Mouse (Mus musculus): ENCODE data around the gene Tmem253.

The Tmem253 gene

GRCm38 (mm10) chr14:52006241-52006640 lies 9.2 kb upstream of the Tmem253 start:
- in situ Hi-C loops (cut with MboI; ENCODE audit: unreplicated experiment in 2 of 2): loop anchor here (25.0 kb wide), 3 partner anchors 244 to 919 kb away; partner anchors contain the start of genes Ang (in 1 of the 2), Ang4 (in 1 of the 2), Eddm3b (in 1 of the 2) and Rnase4 (in 1 of the 2)

GRCm38 (mm10) chr14:52006771-52007170 lies 8.7 kb upstream of the Tmem253 start:
- in situ Hi-C loops (cut with MboI; ENCODE audit: unreplicated experiment in 2 of 2): loop anchor here (25.0 kb wide), 3 partner anchors 244 to 919 kb away; partner anchors contain the start of genes Ang (in 1 of the 2), Ang4 (in 1 of the 2), Eddm3b (in 1 of the 2) and Rnase4 (in 1 of the 2)

- in situ Hi-C loops (cut with MboI; ENCODE audit: unreplicated experiment in 2 of 2): loop anchor here (25.0 kb wide), 3 partner anchors 246 to 921 kb away; partner anchors contain the start of genes Ang (in 1 of the 2), Ang4 (in 1 of the 2), Eddm3b (in 1 of the 2) and Rnase4 (in 1 of the 2)
Observed at GRCm38 (mm10) chr14:52008321-52009203, 6.9 kb upstream of the Tmem253 start.

DNA sequence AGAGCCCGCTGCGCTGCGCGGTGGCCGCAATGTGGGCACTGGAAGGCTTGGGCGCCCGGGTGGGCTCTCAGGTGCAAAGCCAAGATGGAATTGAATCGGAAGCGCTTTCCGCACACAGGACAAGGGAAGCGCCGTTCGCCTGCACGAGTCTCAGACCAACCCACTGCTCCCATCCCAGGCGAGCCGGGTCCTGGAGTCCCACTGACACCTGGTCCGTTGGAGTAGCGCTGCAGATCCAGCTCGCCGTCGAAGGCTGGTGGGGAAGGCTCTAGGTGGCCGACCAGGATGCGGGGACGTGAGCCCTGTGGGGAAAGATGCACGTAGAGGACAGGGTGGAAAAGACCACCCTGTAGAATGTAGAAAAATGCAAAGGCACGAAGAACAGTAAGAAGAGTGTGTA lies 6.1 kb upstream of the Tmem253 start:
- in situ Hi-C loops (cut with MboI; ENCODE audit: unreplicated experiment in 2 of 2): loop anchor here (25.0 kb wide), 3 partner anchors 247 to 922 kb away; partner anchors contain the start of genes Ang (in 1 of the 2), Ang4 (in 1 of the 2), Eddm3b (in 1 of the 2) and Rnase4 (in 1 of the 2)

GRCm38 (mm10) chr14:52009841-52010240 lies 5.6 kb upstream of the Tmem253 start:
- in situ Hi-C loops (cut with MboI; ENCODE audit: unreplicated experiment in 2 of 2): loop anchor here (10.0 to 25.0 kb wide), 4 partner anchors 95 to 923 kb away; partner anchors contain the start of genes Ang (in 1 of the 2), Ang4 (in 1 of the 2), Eddm3b (in 1 of the 2) and Hnrnpc (in 1 of the 2)

DNA sequence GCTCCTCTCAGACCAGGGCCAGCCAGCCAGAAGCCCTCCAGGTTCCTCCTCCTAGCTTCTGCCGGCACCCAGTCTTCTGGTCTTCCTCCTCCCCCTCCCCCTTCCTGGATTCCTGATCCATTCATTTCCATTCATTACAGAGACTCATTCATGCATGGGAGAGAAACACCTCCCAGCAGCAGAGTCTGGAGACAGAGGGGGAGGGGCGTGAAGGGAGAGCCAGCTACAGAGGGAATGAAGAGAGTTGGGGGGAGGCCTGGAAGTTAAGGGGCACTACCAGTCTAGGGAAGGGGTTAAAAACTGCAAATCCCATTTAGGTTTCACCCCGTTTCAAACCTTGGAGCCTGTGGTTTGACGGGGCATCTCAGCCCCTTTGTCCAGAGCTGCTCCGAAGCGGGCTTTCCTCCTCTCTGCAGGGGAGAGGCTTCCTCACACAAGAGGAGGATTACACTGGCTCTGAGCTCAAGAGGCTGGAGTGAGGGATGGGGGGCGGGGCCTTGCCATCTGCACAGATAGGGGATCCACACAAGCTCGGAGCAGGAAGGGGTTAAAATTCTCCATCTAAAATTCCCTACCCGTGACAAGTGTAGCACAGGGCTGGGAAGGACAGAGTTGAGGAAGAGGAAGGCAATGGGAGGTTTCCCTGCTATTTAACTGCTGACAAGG lies 4.9 kb upstream of the Tmem253 start:
- in situ Hi-C loops (cut with MboI; ENCODE audit: unreplicated experiment in 2 of 2): loop anchor here (10.0 to 25.0 kb wide), 4 partner anchors 94 to 923 kb away; partner anchors contain the start of genes Ang (in 1 of the 2), Ang4 (in 1 of the 2), Eddm3b (in 1 of the 2) and Hnrnpc (in 1 of the 2)

DNA sequence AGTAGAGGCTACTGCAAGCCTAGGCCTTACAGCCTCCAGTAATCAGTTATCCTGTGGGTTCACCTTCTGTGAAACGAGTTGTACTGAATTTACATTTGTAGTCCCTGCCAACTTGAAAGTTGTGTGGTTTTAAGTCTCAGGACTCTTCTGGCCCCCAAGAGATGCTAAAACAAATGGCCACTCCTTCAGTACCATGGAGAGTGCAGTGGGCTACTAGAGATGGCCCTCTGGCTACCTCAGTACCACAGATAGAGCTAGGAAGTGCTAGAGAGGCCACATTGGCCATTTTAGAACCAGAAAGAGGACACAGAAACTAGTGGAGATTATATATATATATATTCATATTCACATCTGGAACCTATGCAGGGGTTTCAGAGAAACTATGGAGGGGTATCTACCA lies 3.8 kb upstream of the Tmem253 start:
- in situ Hi-C loops (cut with MboI; ENCODE audit: unreplicated experiment in 2 of 2): loop anchor here (10.0 to 25.0 kb wide), 4 partner anchors 93 to 924 kb away; partner anchors contain the start of genes Ang (in 1 of the 2), Ang4 (in 1 of the 2), Eddm3b (in 1 of the 2) and Hnrnpc (in 1 of the 2)

GRCm38 (mm10) chr14:52012085-52012484 lies 3.4 kb upstream of the Tmem253 start:
- in situ Hi-C loops (cut with MboI; ENCODE audit: unreplicated experiment in 2 of 2): loop anchor here (10.0 to 25.0 kb wide), 4 partner anchors 93 to 925 kb away; partner anchors contain the start of genes Ang (in 1 of the 2), Ang4 (in 1 of the 2), Eddm3b (in 1 of the 2) and Hnrnpc (in 1 of the 2)

- in situ Hi-C loops (cut with MboI; ENCODE audit: unreplicated experiment in 2 of 2): loop anchor here (10.0 to 25.0 kb wide), 4 partner anchors 92 to 925 kb away; partner anchors contain the start of genes Ang (in 1 of the 2), Ang4 (in 1 of the 2), Eddm3b (in 1 of the 2) and Hnrnpc (in 1 of the 2)
Observed at GRCm38 (mm10) chr14:52012553-52012952, 2.9 kb upstream of the Tmem253 start.

DNA sequence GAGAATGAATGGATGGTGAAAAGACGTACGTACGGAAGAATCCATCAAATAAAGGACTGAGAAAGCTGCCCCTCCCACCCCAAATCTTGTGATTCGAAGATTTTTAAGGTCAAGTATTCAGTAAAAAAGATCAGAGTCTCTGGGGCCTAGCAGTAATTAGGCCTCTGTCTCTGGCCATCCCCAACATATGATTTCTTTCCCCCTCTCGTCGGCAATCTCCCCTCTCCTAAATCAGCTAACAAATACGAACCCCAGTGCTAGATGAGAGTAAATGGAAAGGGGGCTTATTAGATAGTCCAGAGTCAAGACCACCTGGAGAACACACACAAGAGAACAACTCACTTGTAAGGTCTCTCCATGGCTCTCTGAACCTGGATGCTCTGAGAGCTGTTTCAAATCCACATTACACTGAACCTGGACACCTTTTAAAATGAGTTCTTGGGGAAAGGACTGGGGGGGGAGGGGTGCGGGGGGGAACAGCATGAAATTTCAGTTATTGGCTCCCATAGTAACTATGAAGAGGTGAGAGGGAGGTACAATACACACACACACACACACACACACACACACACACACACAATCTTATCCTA lies 2.3 kb upstream of the Tmem253 start:
- in situ Hi-C loops (cut with MboI; ENCODE audit: unreplicated experiment in 2 of 2): loop anchor here (10.0 to 25.0 kb wide), 4 partner anchors 92 to 926 kb away; partner anchors contain the start of genes Ang (in 1 of the 2), Ang4 (in 1 of the 2), Eddm3b (in 1 of the 2) and Hnrnpc (in 1 of the 2)

- in situ Hi-C loops (cut with MboI; ENCODE audit: unreplicated experiment in 2 of 2): loop anchor here (10.0 to 25.0 kb wide), 4 partner anchors 91 to 926 kb away; partner anchors contain the start of genes Ang (in 1 of the 2), Ang4 (in 1 of the 2), Eddm3b (in 1 of the 2) and Hnrnpc (in 1 of the 2)
Observed at GRCm38 (mm10) chr14:52013771-52014219, 1.7 kb upstream of the Tmem253 start.

DNA sequence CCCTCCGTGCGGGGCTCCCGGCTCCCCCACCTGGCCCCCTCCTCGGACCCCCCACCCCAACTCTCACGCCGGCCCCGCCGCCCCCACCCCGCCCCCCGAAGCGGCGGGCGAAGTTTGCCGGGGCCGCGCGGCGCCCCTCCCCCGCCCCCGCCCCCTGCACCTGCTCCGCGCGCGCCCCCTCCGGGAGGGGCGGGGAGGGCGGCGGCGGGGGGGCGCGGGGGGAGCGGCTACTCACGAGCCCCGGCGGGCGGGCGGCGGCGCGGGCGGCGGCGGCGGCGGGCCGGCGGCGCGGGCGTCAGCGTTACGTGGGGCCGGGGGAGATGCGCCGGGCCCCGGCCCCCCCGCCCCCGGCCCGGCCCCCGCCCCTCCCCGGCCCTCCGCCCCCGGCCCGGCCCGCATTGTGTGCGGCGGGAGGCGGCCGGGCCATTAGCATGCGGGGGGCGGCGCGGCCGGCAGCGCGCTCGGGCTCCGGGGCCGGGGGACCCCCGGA lies 1.1 kb upstream of the Tmem253 start:
- in situ Hi-C loops (cut with MboI; ENCODE audit: unreplicated experiment in 2 of 2): loop anchor here (10.0 to 25.0 kb wide), 4 partner anchors 90 to 927 kb away; partner anchors contain the start of genes Ang (in 1 of the 2), Ang4 (in 1 of the 2), Eddm3b (in 1 of the 2) and Hnrnpc (in 1 of the 2)

DNA sequence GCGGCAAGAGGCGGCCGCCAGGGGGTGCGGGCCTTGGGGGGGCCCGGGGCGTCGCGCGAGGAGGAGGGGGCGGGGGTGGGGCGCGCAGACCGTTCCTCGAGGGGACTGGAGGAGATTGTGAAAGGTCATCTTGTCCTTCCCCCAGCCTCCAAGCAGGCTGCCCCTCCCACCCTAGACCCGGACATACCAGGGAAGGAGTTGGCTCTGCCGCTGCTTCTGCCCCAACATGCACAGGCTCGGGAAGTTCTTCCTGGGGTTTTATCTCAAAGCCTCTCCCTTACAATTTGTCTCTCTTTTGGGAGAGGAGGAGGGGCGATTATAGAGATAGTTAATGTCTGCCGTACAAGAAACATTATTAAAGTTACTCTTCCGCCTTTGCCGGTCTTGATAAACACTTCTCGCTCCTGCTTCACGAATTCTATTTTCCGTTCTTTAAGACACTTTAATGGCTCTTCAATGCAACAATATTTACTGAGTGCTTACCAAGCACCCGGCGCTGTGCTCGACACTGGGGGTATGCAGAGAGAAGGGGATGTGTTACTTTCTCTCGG lies 622 bp upstream of the Tmem253 start:
- in situ Hi-C loops (cut with MboI; ENCODE audit: unreplicated experiment in 2 of 2): loop anchor here (10.0 to 25.0 kb wide), 4 partner anchors 90 to 928 kb away; partner anchors contain the start of genes Ang (in 1 of the 2), Ang4 (in 1 of the 2), Eddm3b (in 1 of the 2) and Hnrnpc (in 1 of the 2)

GRCm38 (mm10) chr14:52016625-52017405 lies 1.4 kb downstream of the Tmem253 start:
- in situ Hi-C loops (cut with MboI; ENCODE audit: unreplicated experiment in 2 of 2): loop anchor here (10.0 to 25.0 kb wide), 4 partner anchors 88 to 930 kb away; partner anchors contain the start of genes Ang (in 1 of the 2), Ang4 (in 1 of the 2), Eddm3b (in 1 of the 2) and Hnrnpc (in 1 of the 2)

GRCm38 (mm10) chr14:52017662-52018061 lies 2.2 kb downstream of the Tmem253 start:
- in situ Hi-C loops (cut with MboI; ENCODE audit: unreplicated experiment in 2 of 2): loop anchor here (10.0 to 25.0 kb wide), 4 partner anchors 87 to 930 kb away; partner anchors contain the start of genes Ang (in 1 of the 2), Ang4 (in 1 of the 2), Eddm3b (in 1 of the 2) and Hnrnpc (in 1 of the 2)

DNA sequence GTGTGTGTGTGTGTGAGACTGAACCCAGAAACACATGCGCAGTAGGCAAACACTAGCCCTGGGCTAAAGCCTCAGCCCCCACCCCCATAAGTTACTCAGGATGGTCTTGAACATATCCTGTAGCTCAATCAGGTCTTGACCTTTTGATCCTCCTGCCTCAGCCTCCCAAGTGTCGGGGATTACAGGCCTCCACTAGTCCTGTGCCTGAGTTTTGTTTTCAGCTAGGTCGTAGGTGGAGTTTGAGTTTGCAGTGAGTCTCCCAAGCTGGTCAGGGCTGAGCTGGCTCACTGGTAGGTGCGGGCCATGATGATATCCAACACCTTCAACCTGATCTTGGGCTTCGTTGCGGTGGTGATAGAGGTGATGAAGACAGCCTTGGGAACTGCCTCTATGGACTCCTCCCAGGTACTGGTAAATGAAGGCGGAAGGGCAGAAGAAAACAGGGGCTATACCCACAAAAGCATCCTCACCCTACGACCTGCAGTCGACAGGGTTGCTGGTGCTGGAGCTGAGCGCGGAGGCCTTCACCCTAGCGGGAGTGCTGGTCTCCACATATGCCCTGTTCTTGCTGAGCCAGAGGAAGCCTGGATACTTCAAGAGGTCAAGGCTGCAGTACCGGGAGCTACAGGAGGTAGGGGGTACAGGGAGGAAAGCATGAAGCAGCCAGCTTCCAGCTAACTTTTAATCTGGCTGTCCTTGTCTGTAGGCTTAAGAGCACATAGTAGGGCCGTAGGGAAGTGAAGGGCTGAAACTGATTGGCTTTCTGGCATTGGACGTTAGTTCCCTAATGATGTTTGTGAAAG lies 3.0 kb downstream of the Tmem253 start:
- in situ Hi-C loops (cut with MboI; ENCODE audit: unreplicated experiment in 2 of 2): loop anchor here (10.0 to 25.0 kb wide), 4 partner anchors 86 to 931 kb away; partner anchors contain the start of genes Ang (in 1 of the 2), Ang4 (in 1 of the 2), Eddm3b (in 1 of the 2) and Hnrnpc (in 1 of the 2)

All from v-Abl transformed pro-B cells (cell line).